Mouse (Mus musculus) heart, embryonic 16.5 days (tissue): ENCODE data around the gene Irf2bp2. TPM values are rescaled to one million over a fixed set of nuclear protein-coding genes. Genes with fewer than 3 reads are reported as not detected.

Source experiments
- ATAC-seq: fragments of 200-750 bp; cut with Nextera tagmentation; replicated peaks from 2 replicates; pipeline ENCODE4 v1.8.0; 2017; ENCODE audit warnings: moderate number of reproducible peaks; ENCODE audit not compliant: insufficient read depth, low FRiP score; ENCODE audit errors: extremely low read depth
- H3K27ac ChIP-seq: fragments of 300-500 bp; sonication (generic); 2 replicates; pipeline ENCODE4 v1.5.1; 2014; ENCODE audit warnings: mild to moderate bottlenecking, low read length, control low read depth, moderate library complexity
- H3K27me3 ChIP-seq: fragments of 300-500 bp; sonication (generic); 2 replicates; pipeline ENCODE4 v1.6.1; 2014; ENCODE audit warnings: low read length, mixed read lengths; ENCODE audit not compliant: control insufficient read depth, insufficient read depth
- H3K36me3 ChIP-seq: fragments of 300-500 bp; sonication (generic); 2 replicates; pipeline ENCODE4 v1.6.1; 2014; ENCODE audit not compliant: control insufficient read depth, insufficient read depth
- H3K4me1 ChIP-seq: fragments of 300-500 bp; sonication (generic); 2 replicates; pipeline ENCODE4 v1.6.1; 2014; ENCODE audit warnings: low read length, mixed read lengths; ENCODE audit not compliant: control insufficient read depth, insufficient read depth
- H3K4me2 ChIP-seq: fragments of 300-500 bp; sonication (generic); 2 replicates; pipeline ENCODE4 v1.6.1; 2014; ENCODE audit warnings: low read depth, mild to moderate bottlenecking, control low read depth, low read length
- H3K4me3 ChIP-seq: fragments of 300-500 bp; sonication (generic); 2 replicates; pipeline ENCODE4 v1.5.1; 2014; ENCODE audit warnings: mild to moderate bottlenecking, control low read depth, low read length
- H3K9ac ChIP-seq: fragments of 300-500 bp; sonication (generic); 2 replicates; pipeline ENCODE4 v1.6.1; 2014; ENCODE audit warnings: low read length, control low read depth
- H3K9me3 ChIP-seq: fragments of 300-500 bp; sonication (generic); replicated peaks from 2 replicates; pipeline ENCODE4 v1.6.1; 2016; ENCODE audit warnings: low read length; ENCODE audit not compliant: control insufficient read depth
- WGBS: fragments of 180-500 bp; shearing (Covaris S2); extraction: QIAGEN DNeasy Blood & Tissue Kit; methylation state at CpG from one replicate; pipeline ENCODE4 v1.1.7; 2014; 5-methylcytosine and 5-hydroxymethylcytosine counted together
- polyA plus RNA-seq: library from polyadenylated mRNA; unstranded; fragments of >200 nt; fragmentation: Nextera tagmentation; extraction: Ambion mirVana; gene quantifications from 2 replicates; pipeline ENCODE4 v1.2.1, GENCODE M21; 2015

Irf2bp2 gene
- polyA plus RNA-seq, 1 experiment from 2014 or later = 9.1 TPM

DNA sequence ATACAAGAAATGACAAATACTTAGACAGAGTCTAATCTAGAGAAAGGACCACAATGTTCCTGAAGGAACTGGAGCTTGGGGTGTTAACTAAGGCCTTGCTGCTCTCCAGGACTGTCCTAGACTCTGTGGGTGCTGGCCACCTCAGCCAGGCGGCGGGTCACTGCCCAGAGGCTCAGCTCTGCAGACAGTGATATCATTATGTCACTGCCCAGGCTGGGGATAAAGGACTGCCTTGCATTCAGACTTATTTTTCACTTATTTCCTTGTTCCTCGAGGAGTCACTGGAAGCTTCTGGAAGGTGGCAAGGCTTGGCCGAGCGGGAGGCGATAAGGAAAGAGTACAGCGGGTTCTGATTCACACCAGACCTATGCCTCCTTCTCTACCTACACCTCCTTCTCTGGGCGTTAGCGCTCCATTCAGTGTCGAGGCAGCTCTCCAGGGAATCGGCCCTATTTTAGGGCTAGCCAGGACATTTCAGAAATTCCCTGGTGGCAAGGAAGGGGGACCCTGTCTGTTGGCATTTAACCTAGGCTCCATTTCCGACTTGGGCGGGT, 35.3 kb downstream of the Irf2bp2 start:
- no peak overlapping the region for H3K27ac ChIP-seq
- H3K36me3 ChIP-seq = no peaks in the 10 kb centered on the region
- 0 out of 2 replicates have a peak, but pooled peaks cover 3% of the 10 kb centered on the region for H3K9me3 ChIP-seq
- no peak overlapping the region for H3K4me3 ChIP-seq
- H3K27me3 ChIP-seq = no peaks in the 10 kb centered on the region
- WGBS = 90% methylated on average over 13 of the region's 13 CpGs
- H3K4me1 ChIP-seq = no peaks in the 10 kb centered on the region
- H3K9ac ChIP-seq = no peak overlapping the region
- no peak overlapping the region for H3K4me2 ChIP-seq
- ATAC-seq = no peak

DNA sequence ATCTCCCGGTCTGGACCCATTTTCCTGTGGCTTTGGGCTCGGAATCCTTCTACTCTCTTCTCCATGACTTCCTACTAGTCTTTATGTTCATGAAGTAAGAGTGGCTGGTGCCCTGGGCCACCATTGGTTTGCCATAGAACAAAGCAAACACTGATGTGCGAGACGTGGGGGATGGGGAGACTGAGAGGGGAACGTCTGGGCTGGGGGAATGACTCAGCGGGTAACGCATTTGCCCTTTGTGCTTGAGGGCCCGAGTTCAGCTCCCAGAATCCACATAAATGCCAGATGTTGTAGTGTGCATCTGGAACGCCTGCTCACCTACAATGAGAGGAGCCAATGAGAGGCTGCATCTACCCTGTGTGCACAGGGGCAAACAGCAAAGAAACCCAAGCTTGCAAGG, 36.4 kb downstream of the Irf2bp2 start:
- ATAC-seq = no peak
- no peak overlapping the region for H3K4me3 ChIP-seq

DNA sequence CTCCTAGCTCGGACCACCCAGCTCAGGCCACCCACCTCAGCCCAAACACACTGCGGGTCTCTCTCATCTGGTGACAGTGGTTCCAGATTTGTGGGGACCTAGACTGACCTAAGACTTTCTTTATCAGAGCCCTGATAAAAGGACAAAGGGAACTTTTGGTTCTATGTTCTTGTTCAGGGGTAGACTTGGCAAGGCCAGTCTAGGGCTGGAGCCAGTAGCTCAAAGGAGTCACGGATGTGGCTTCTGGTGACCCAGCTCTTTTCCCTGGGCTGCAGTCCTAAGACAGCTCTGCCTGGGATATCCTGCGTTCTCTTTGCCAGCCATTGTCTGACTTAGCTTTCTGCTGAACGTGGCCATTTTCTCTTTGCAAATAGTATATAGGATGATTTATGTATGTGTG, 37.1 kb downstream of the Irf2bp2 start:
- no peaks in the 10 kb centered on the region for H3K27me3 ChIP-seq
- 0 out of 2 replicates have a peak, but pooled peaks cover 3% of the 10 kb centered on the region for H3K9me3 ChIP-seq
- H3K4me1 ChIP-seq = no peaks in the 10 kb centered on the region
- ATAC-seq = no peak
- H3K9ac ChIP-seq = no peak overlapping the region
- no peak overlapping the region for H3K4me2 ChIP-seq
- H3K4me3 ChIP-seq = no peak overlapping the region
- whole genome bisulfite sequencing = 76% methylated on average over 5 of the region's 5 CpGs
- H3K36me3 ChIP-seq = no peaks in the 10 kb centered on the region
- H3K27ac ChIP-seq = no peak overlapping the region

More for the DNA sequence above, 36.4 kb downstream of the Irf2bp2 start:
- no peak overlapping the region for H3K27ac ChIP-seq
- 56% methylated on average over 9 of the region's 9 CpGs for WGBS
- H3K4me2 ChIP-seq = no peak overlapping the region
- no peaks in the 10 kb centered on the region for H3K36me3 ChIP-seq
- no peaks in the 10 kb centered on the region for H3K4me1 ChIP-seq
- H3K9me3 ChIP-seq = 0 out of 2 replicates have a peak, but pooled peaks cover 3% of the 10 kb centered on the region
- no peak overlapping the region for H3K9ac ChIP-seq
- H3K27me3 ChIP-seq = no peaks in the 10 kb centered on the region

DNA sequence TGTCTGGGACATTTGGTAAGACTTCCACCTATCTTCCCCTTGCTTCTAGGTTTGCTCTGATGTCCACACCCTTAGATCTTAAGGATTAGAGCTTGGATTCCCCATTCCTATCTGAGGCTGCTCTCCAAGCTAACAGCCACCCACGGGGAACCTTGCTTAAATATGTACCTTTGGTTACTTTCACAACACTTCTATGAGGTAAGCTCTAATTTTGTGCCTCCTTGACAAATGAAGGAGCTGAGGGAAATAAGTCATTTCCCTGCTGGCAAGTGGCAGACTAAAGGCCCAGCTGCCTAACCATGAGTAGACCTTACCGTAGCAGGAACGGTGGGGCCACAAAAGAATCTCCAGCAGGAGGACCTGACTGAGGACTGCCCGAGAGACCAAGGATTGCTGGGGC, 39.0 kb downstream of the Irf2bp2 start:
- 79% methylated on average over 4 of the region's 4 CpGs for WGBS
- H3K4me1 ChIP-seq = peaks cover 8% of the 10 kb centered on the region
- ATAC-seq = no peak
- H3K9ac ChIP-seq = no peak overlapping the region
- H3K36me3 ChIP-seq = no peaks in the 10 kb centered on the region
- no peak overlapping the region for H3K4me2 ChIP-seq
- no peak overlapping the region for H3K27ac ChIP-seq
- no peaks in the 10 kb centered on the region for H3K27me3 ChIP-seq
- H3K4me3 ChIP-seq = no peak overlapping the region
- no peaks in the 10 kb centered on the region for H3K9me3 ChIP-seq

DNA sequence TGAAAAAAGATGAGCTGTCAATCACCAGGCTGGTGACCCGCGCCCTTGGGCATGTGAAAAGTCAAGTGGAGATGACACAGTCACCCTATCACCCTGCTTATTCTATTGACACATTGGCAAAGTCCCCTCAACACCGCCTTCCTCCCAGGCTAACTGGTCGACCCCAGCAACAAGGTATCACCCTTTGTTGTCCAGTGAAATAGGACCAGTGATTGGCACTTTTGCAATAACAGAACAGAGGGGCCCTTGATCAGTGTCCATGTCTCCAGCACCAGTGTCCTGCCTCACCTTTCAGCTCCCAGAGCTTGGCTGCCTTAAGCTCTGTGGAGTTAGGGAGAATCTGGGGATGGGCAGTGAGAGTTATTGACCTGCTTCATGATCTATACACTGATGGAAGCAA, 41.9 kb downstream of the Irf2bp2 start:
- WGBS = 85% methylated on average over 4 of the region's 4 CpGs
- Histone ChIP-seq H3K4me3 (no peak overlapping the region), H3K27me3 (no peaks in the 10 kb centered on the region), H3K27ac (no peak overlapping the region), H3K9ac (no peak overlapping the region), H3K4me2 (no peak overlapping the region), H3K36me3 (no peaks in the 10 kb centered on the region), H3K4me1 (peaks cover 29% of the 10 kb centered on the region), H3K9me3 (no peaks in the 10 kb centered on the region)
- ATAC-seq = no peak

DNA sequence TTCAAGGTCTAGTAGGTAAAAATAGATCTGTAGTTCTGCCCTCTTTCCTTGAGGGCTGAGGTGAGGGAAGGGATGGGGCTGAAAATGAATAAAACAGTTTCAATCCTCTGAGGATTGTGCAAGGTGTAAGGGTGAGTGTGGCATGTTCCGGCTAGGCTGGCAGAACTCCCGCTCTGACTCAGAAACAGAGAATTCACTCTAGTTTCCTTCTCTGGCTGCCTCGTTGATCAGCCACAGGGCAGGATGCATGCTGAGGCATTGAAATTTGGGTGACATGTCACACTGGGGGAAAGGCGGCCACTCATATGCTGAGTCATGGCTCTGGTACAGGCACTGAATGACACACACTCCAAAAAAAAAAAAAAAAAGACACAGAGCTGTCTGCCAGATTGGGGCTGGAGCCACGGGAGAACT, 42.8 kb downstream of the Irf2bp2 start:
- H3K27me3 ChIP-seq = no peaks in the 10 kb centered on the region
- H3K27ac ChIP-seq = peak overlapping the region; percentile 81
- no peaks in the 10 kb centered on the region for H3K9me3 ChIP-seq
- H3K36me3 ChIP-seq = no peaks in the 10 kb centered on the region
- no peak overlapping the region for H3K4me2 ChIP-seq
- H3K9ac ChIP-seq = peak overlapping the region; percentile 42; the same call in 1 of the 2 replicates
- H3K4me3 ChIP-seq = no peak overlapping the region
- whole genome bisulfite sequencing = 28% methylated on average over 5 of the region's 5 CpGs
- peaks cover 30% of the 10 kb centered on the region for H3K4me1 ChIP-seq
- ATAC-seq = 0 out of 2 replicates have a peak, but pooled peaks have one; percentile 2

DNA sequence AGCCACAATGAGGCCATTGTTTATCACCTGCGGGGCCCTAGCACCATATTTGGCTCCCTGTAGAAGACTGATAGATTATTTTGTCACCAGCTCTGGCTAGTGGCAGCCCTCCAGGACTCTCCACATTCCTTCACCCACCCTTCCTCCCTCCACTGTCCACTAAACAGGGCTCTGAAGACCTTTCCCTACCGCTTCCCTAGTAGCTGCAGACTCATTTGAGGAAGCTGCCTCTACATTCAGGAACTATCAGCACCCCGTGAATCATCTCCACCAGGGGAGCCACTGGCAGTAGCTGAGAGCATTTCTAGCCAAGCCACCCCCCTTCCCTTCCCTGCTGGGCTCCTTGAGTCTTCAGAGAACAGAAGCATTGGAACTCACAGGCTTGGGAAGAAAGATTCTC, 45.9 kb downstream of the Irf2bp2 start:
- Histone ChIP-seq H3K9me3 (no peaks in the 10 kb centered on the region), H3K4me1 (peaks cover 35% of the 10 kb centered on the region), H3K27me3 (no peaks in the 10 kb centered on the region), H3K27ac (peak overlapping the region; percentile 91), H3K36me3 (no peaks in the 10 kb centered on the region), H3K4me2 (no peak overlapping the region), H3K4me3 (no peak overlapping the region), H3K9ac (peak overlapping the region; percentile 53; the same call in 1 of the 2 replicates)
- WGBS = 19% methylated on average over 3 of the region's 3 CpGs
- ATAC-seq = peak; percentile 84

DNA sequence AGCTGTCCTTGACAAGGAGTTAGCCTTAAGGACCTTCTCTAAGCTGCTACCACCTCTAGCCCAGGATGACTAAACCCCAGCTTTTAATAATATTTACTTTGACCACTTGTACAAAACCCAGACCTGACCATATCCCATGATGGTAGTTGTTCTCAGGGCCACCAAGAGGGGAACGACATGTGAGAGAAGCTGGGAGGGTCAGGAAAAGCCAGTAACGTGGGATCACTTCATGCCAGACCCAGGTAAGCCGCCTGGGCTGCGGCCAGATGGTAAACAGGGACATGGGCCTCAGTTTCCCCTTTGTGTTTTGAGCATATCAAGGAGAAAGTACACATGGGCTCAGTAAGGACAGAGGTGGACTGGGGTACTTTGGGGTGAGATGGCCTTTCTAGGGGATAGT, 46.4 kb downstream of the Irf2bp2 start:
- H3K36me3 ChIP-seq = no peaks in the 10 kb centered on the region
- no peaks in the 10 kb centered on the region for H3K9me3 ChIP-seq
- peak overlapping the region; percentile 91 for H3K27ac ChIP-seq
- ATAC-seq = no peak
- no peak overlapping the region for H3K9ac ChIP-seq
- peaks cover 40% of the 10 kb centered on the region for H3K4me1 ChIP-seq
- H3K4me3 ChIP-seq = no peak overlapping the region
- H3K4me2 ChIP-seq = no peak overlapping the region
- no peaks in the 10 kb centered on the region for H3K27me3 ChIP-seq
- WGBS = 90% methylated on average over 4 of the region's 4 CpGs

DNA sequence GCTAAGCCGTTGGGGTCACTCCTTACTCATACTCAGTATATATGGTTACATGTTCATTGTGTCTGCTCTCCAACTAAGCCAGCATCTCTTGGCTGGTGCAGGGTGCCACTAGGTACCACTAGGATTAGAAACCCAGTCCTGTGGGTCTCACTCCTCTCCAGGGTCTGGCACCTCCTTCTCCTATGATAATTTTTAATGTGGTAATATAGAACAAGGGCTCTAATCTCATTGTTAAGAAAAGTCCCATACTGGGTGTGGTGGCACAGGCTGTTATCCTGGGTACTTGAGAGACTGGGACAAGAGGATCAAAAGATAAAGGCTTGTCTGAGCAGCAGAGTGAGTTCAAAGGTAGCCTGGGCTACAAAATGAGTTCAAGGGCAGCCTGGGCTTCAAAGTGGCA, 47.3 kb downstream of the Irf2bp2 start:
- Histone ChIP-seq H3K27ac (no peak overlapping the region), H3K27me3 (no peaks in the 10 kb centered on the region), H3K9ac (no peak overlapping the region), H3K9me3 (no peaks in the 10 kb centered on the region), H3K4me2 (no peak overlapping the region), H3K36me3 (no peaks in the 10 kb centered on the region), H3K4me3 (no peak overlapping the region), H3K4me1 (peaks cover 46% of the 10 kb centered on the region)
- 90% methylated on average over 1 of the region's 1 CpGs for WGBS
- ATAC-seq = no peak
